Mouse (Mus musculus) CH12.LX (cell line): ENCODE measurements around the gene Fam92b.

Experiments
- E2F4 ChIP-seq: IDR thresholded peaks from 2 replicates; pipeline ENCODE4 v1.6.1; 2011; ENCODE audit warnings: low read depth, low read length, improper control_type of control experiment; ENCODE audit not compliant: insufficient replicate concordance
- POLR2A ChIP-seq: IDR thresholded peaks from 2 replicates; pipeline ENCODE4 v1.6.1; 2011; ENCODE audit warnings: low read depth, mild to moderate bottlenecking, improper control_type of control experiment, low read length

- no peak for TF ChIP-seq E2F4
- no peak for TF ChIP-seq POLR2A
These were observed 58.4 kb downstream of the Fam92b start for GRCm38 (mm10) chr8:120118847-120119246.
